25 mouse cellular contexts compared by ENCODE assay signal in genomic region chr11:35444489-35445100, GRCm38 (mm10).
DNase-seq lines count a peak whose midpoint lies in the region; ATAC-seq and TF ChIP-seq lines count a peak whose summit lies in the region.
"Had no signal": no experiment of that assay in that cellular context is flagged by ENCODE, and none has a peak within 500 bp of the region (broad histone marks: within the 10 kb centered on the region; RNA-seq: fewer than 3 reads in every experiment).

No protein-coding gene starts in this region.

- intact Hi-C loops in gastrocnemius, postnatal 36 days (cut with DNase I) = loop anchor here (10.0 kb wide), 1 partner anchor 600 kb away; no protein-coding TSS in a partner anchor

- H3K27ac ChIP-seq in midbrain, embryonic 11.5 days (ENCODE audit: low read depth, low read length) = no peak overlapping the region
- H3K27ac ChIP-seq in midbrain, postnatal 0 days (ENCODE audit: low read depth, low read length) = no peak overlapping the region
- peak overlapping the region; percentile 30; the same call in 1 of the 2 replicates for H3K27ac ChIP-seq in embryonic facial prominence, embryonic 10.5 days (replicated peaks)
- H3K27ac ChIP-seq in limb, embryonic 10.5 days = peak overlapping the region; percentile 74; the same call in 1 of the 2 replicates
- H3K27ac ChIP-seq: gastrocnemius, adult 2 months; hindbrain, embryonic 12.5 days; limb, embryonic 13.5 days; liver, embryonic 12.5 days; midbrain, embryonic 12.5 days; neural tube, embryonic 12.5 days had no signal

- H3K9ac ChIP-seq in midbrain, embryonic 11.5 days (ENCODE audit: low read length) = no peak overlapping the region
- no peak overlapping the region for H3K9ac ChIP-seq in midbrain, postnatal 0 days (replicated peaks; ENCODE audit: low read length, poor library complexity, severe bottlenecking)
- H3K9ac ChIP-seq: heart, embryonic 12.5 days; hindbrain, embryonic 12.5 days; limb, embryonic 13.5 days; liver, embryonic 12.5 days; midbrain, embryonic 12.5 days; neural tube, embryonic 12.5 days had no signal

- no peaks in the 10 kb centered on the region for H3K9me3 ChIP-seq in midbrain, embryonic 11.5 days (ENCODE audit: control insufficient read depth, low read length)
- no peaks in the 10 kb centered on the region for H3K9me3 ChIP-seq in midbrain, postnatal 0 days (ENCODE audit: low read length)
- H3K9me3 ChIP-seq in embryonic facial prominence, embryonic 10.5 days = no peaks in the 10 kb centered on the region
- H3K9me3 ChIP-seq in limb, embryonic 10.5 days (replicated peaks) = no peaks in the 10 kb centered on the region
- H3K9me3 ChIP-seq: heart, embryonic 12.5 days; hindbrain, embryonic 12.5 days; liver, embryonic 12.5 days; midbrain, embryonic 12.5 days; neural tube, embryonic 12.5 days had no signal

- H3K4me2 ChIP-seq in midbrain, embryonic 11.5 days = no peak overlapping the region
- H3K4me2 ChIP-seq in midbrain, postnatal 0 days (ENCODE audit: low read depth, low read length, poor library complexity, severe bottlenecking) = no peak overlapping the region
- H3K4me2 ChIP-seq: heart, embryonic 12.5 days; hindbrain, embryonic 12.5 days; limb, embryonic 13.5 days; liver, embryonic 12.5 days; midbrain, embryonic 12.5 days; neural tube, embryonic 12.5 days had no signal

- WGBS in midbrain, embryonic 11.5 days = 53% methylated on average over 6 of the region's 6 CpGs
- WGBS in midbrain, postnatal 0 days = 56% methylated on average over 6 of the region's 6 CpGs
- 75% methylated on average over 6 of the region's 6 CpGs for WGBS in embryonic facial prominence, embryonic 10.5 days
- 68% methylated on average over 6 of the region's 6 CpGs for WGBS in limb, embryonic 10.5 days

- no peaks in the 10 kb centered on the region for H3K4me1 ChIP-seq in midbrain, embryonic 11.5 days (ENCODE audit: control insufficient read depth, insufficient read depth, low read length)
- no peaks in the 10 kb centered on the region for H3K4me1 ChIP-seq in midbrain, postnatal 0 days (ENCODE audit: insufficient read depth, low read length)
- peaks cover 36% of the 10 kb centered on the region for H3K4me1 ChIP-seq in embryonic facial prominence, embryonic 10.5 days
- H3K4me1 ChIP-seq in limb, embryonic 10.5 days = peaks cover 54% of the 10 kb centered on the region
- H3K4me1 ChIP-seq: liver, embryonic 12.5 days had no signal

- peaks cover 30% of the 10 kb centered on the region for H3K27me3 ChIP-seq in midbrain, embryonic 11.5 days (ENCODE audit: control insufficient read depth, insufficient read depth, low read length)
- H3K27me3 ChIP-seq in midbrain, postnatal 0 days (ENCODE audit: insufficient read depth, low read length) = peaks cover 4% of the 10 kb centered on the region
- peaks cover 30% of the 10 kb centered on the region; the same call in 1 of the 2 replicates for H3K27me3 ChIP-seq in embryonic facial prominence, embryonic 10.5 days (replicated peaks; ENCODE audit: low read depth, poor library complexity, severe bottlenecking)
- no peaks in the 10 kb centered on the region for H3K27me3 ChIP-seq in limb, embryonic 10.5 days (ENCODE audit: low read depth, poor library complexity, severe bottlenecking)
- H3K27me3 ChIP-seq: heart, embryonic 12.5 days; hindbrain, embryonic 12.5 days; limb, embryonic 13.5 days; neural tube, embryonic 12.5 days had no signal

- H3K4me3 ChIP-seq in midbrain, embryonic 11.5 days (ENCODE audit: low read depth, low read length) = no peak overlapping the region
- no peak overlapping the region for H3K4me3 ChIP-seq in midbrain, postnatal 0 days (ENCODE audit: low read depth, low read length)
- H3K4me3 ChIP-seq in embryonic facial prominence, embryonic 10.5 days = no peak overlapping the region
- no peak overlapping the region for H3K4me3 ChIP-seq in limb, embryonic 10.5 days
- H3K4me3 ChIP-seq: gastrocnemius, adult 2 months; heart, embryonic 12.5 days; hindbrain, embryonic 12.5 days; limb, embryonic 13.5 days; liver, embryonic 12.5 days; midbrain, embryonic 12.5 days; neural tube, embryonic 12.5 days had no signal

- TF ChIP-seq CTCF in midbrain, postnatal 0 days (IDR thresholded peaks at IDR 0.05) = no peak

- H3K36me3 ChIP-seq in midbrain, embryonic 11.5 days (ENCODE audit: control insufficient read depth, insufficient read depth, low read length) = no peaks in the 10 kb centered on the region
- no peaks in the 10 kb centered on the region for H3K36me3 ChIP-seq in midbrain, postnatal 0 days (ENCODE audit: insufficient read depth, low read length)
- H3K36me3 ChIP-seq in embryonic facial prominence, embryonic 10.5 days (replicated peaks) = no peaks in the 10 kb centered on the region
- peaks cover 3% of the 10 kb centered on the region; the same call in 1 of the 2 replicates for H3K36me3 ChIP-seq in limb, embryonic 10.5 days
- H3K36me3 ChIP-seq: heart, embryonic 12.5 days; hindbrain, embryonic 12.5 days; limb, embryonic 13.5 days; liver, embryonic 12.5 days; midbrain, embryonic 12.5 days; neural tube, embryonic 12.5 days had no signal

- peak; percentile 88 for DNase-seq in midbrain, embryonic 11.5 days (ENCODE audit: low spot score, missing footprints)
- DNase-seq in midbrain, postnatal 0 days (ENCODE audit: low spot score) = no peak
- no peak for DNase-seq in embryonic facial prominence, embryonic 10.5 days (ENCODE audit: low spot score)
- DNase-seq in limb, embryonic 10.5 days (ENCODE audit: low spot score) = no peak
- no peak for DNase-seq in thymus, postnatal 25 days
- no peak for DNase-seq in gastrocnemius, postnatal 36 days
- DNase-seq: cerebellum, adult 11-12 months; cerebellum, postnatal 10 days; gastrocnemius, adult 2 months; heart, postnatal 14 days; kidney, adult 18-20 months; kidney, postnatal 10 days; lung, adult 18-20 months; lung, postnatal 10 days; right cerebral cortex, postnatal 14 days; thymus, adult 18-20 months; thymus, postnatal 4 days had no signal

- 0 out of 2 replicates have a peak, but pooled peaks have one; percentile 14 for ATAC-seq in midbrain, embryonic 11.5 days (ENCODE audit: low FRiP score)
- ATAC-seq in midbrain, postnatal 0 days (ENCODE audit: low FRiP score) = no peak
- ATAC-seq in frontal cortex, adult (ENCODE audit: low TSS enrichment) = no peak
- ATAC-seq: inflammation-experienced regulatory T-cells, adult 6 months; liver, embryonic 12.5 days had no signal

Comparison
In these comparisons a context has a peak if more than half of its experiments do, and no peak if none do; other contexts are left out.
1. H3K27ac ChIP-seq: peak in embryonic facial prominence, embryonic 10.5 days (single experiment) and limb, embryonic 10.5 days (single experiment); none in midbrain, embryonic 11.5 days (single experiment) and midbrain, postnatal 0 days (single experiment).